In genomic region chr7:92781948-92782347, GRCm38 (mm10) we compare ENCODE assay signal across 31 mouse cellular contexts.
"Had no signal": no experiment of that assay in that cellular context is flagged by ENCODE, and none has a peak within 500 bp of the region (broad histone marks: within the 10 kb centered on the region; RNA-seq: fewer than 3 reads in every experiment).

No protein-coding gene starts in this region.

- H3K4me1 ChIP-seq: liver, embryonic 13.5 days; liver, embryonic 15.5 days; megakaryocyte, embryonic 14.5 days had no signal

- H3K4me3 ChIP-seq: limb, embryonic 10.5 days; limb, embryonic 12.5 days; limb, embryonic 13.5 days; limb, embryonic 15.5 days; liver, embryonic 12.5 days; liver, embryonic 13.5 days; liver, embryonic 15.5 days; lung, embryonic 15.5 days; megakaryocyte, embryonic 14.5 days; midbrain, embryonic 10.5 days; midbrain, embryonic 12.5 days; midbrain, embryonic 13.5 days; midbrain, embryonic 15.5 days; myocyte; neural tube, embryonic 12.5 days had no signal

- H3K36me3 ChIP-seq: limb, embryonic 10.5 days; limb, embryonic 12.5 days; limb, embryonic 13.5 days; liver, embryonic 12.5 days; liver, embryonic 13.5 days; liver, embryonic 15.5 days; lung, embryonic 15.5 days; midbrain, embryonic 12.5 days; midbrain, embryonic 15.5 days had no signal

- H3K27ac ChIP-seq: limb, embryonic 10.5 days; limb, embryonic 12.5 days; limb, embryonic 13.5 days; limb, embryonic 15.5 days; liver, embryonic 12.5 days; liver, embryonic 13.5 days; liver, embryonic 14.5 days; liver, embryonic 15.5 days; lung, embryonic 15.5 days; macrophage; midbrain, embryonic 10.5 days; midbrain, embryonic 12.5 days; midbrain, embryonic 13.5 days; midbrain, embryonic 15.5 days; neural tube, embryonic 12.5 days had no signal

- H3K4me2 ChIP-seq: limb, embryonic 12.5 days; limb, embryonic 13.5 days; limb, embryonic 15.5 days; liver, embryonic 11.5 days; liver, embryonic 12.5 days; liver, embryonic 13.5 days; liver, embryonic 15.5 days; lung, embryonic 14.5 days; lung, embryonic 15.5 days; midbrain, embryonic 11.5 days; midbrain, embryonic 12.5 days; midbrain, embryonic 13.5 days; midbrain, embryonic 15.5 days; neural tube, embryonic 12.5 days had no signal

- H3K9me3 ChIP-seq: limb, embryonic 10.5 days; limb, embryonic 12.5 days; limb, embryonic 13.5 days; liver, embryonic 12.5 days; liver, embryonic 13.5 days; liver, embryonic 15.5 days; lung, embryonic 15.5 days; midbrain, embryonic 13.5 days; midbrain, embryonic 15.5 days had no signal

- ATAC-seq: liver, embryonic 12.5 days; liver, postnatal 0 days; lung, postnatal 0 days; midbrain, embryonic 13.5 days; midbrain, embryonic 15.5 days; midbrain, embryonic 16.5 days had no signal

- H3K9ac ChIP-seq: limb, embryonic 12.5 days; limb, embryonic 13.5 days; limb, embryonic 15.5 days; liver, embryonic 12.5 days; liver, embryonic 13.5 days; liver, embryonic 14.5 days; liver, embryonic 15.5 days; liver, postnatal 0 days; lung, embryonic 14.5 days; lung, embryonic 15.5 days; midbrain, embryonic 12.5 days; midbrain, embryonic 13.5 days; midbrain, embryonic 15.5 days; neural tube, embryonic 12.5 days had no signal

- DNase-seq: liver; liver, embryonic 13.5 days; liver, postnatal 0 days; lung, adult 18-20 months; lung, adult 2 months; lung, embryonic 14.5 days; lung, postnatal 10 days; lung, postnatal 14 days; lung, postnatal 36 days; lung, postnatal 4 days; midbrain, embryonic 14.5 days had no signal

- H3K27me3 ChIP-seq: limb, embryonic 12.5 days; limb, embryonic 13.5 days; limb, embryonic 15.5 days; liver, embryonic 12.5 days; liver, embryonic 13.5 days; liver, embryonic 15.5 days; lung, embryonic 15.5 days; midbrain, embryonic 12.5 days; midbrain, embryonic 13.5 days; midbrain, embryonic 15.5 days; neural tube, embryonic 12.5 days had no signal
